Mouse (Mus musculus) limb, embryonic 10.5 days (tissue): Measurements from ENCODE around the gene Arf1. TPM values are rescaled to one million over a fixed set of nuclear protein-coding genes. Genes with fewer than 3 reads are reported as not detected.
"Not testable (repeated sequence)": the region's sequence is repeated elsewhere in the genome, so short reads cannot be mapped to it uniquely, and the experiment has no call there.

ENCODE experiments used
- DNase-seq: peaks from one replicate; pipeline ENCODE4 v3.0.0-alpha.2; 2017; ENCODE audit warnings: low spot score
- H3K27ac ChIP-seq: fragments of 300-500 bp; sonication (generic); 2 replicates; pipeline ENCODE4 v1.5.1; 2016; ENCODE audit warnings: mild to moderate bottlenecking
- H3K27me3 ChIP-seq: fragments of 300-500 bp; sonication (generic); 2 replicates; pipeline ENCODE4 v1.6.1; 2016; ENCODE audit warnings: low read depth, mild to moderate bottlenecking; ENCODE audit not compliant: poor library complexity, severe bottlenecking
- H3K36me3 ChIP-seq: fragments of 300-500 bp; sonication (generic); 2 replicates; pipeline ENCODE4 v1.6.1; 2016; ENCODE audit warnings: mild to moderate bottlenecking, moderate library complexity
- H3K4me1 ChIP-seq: fragments of 300-500 bp; sonication (generic); 2 replicates; pipeline ENCODE4 v1.6.1; 2016
- H3K4me3 ChIP-seq: fragments of 300-500 bp; sonication (generic); 2 replicates; pipeline ENCODE4 v1.5.1; 2016; ENCODE audit warnings: mild to moderate bottlenecking, moderate library complexity
- H3K9me3 ChIP-seq: fragments of 300-500 bp; sonication (generic); replicated peaks from 2 replicates; pipeline ENCODE4 v1.6.1; 2016; ENCODE audit warnings: mild to moderate bottlenecking
- WGBS: fragments of 180-500 bp; shearing (Covaris S2); methylation state at CpG from one replicate; pipeline ENCODE4 v1.1.7; 2016; 5-methylcytosine and 5-hydroxymethylcytosine counted together
- polyA plus RNA-seq: library from polyadenylated mRNA; unstranded; fragments of >200 nt; fragmentation: Nextera tagmentation; extraction: Ambion mirVana; gene quantifications from 2 replicates; pipeline ENCODE4 v1.2.1, GENCODE M21; 2016

Gene Arf1
- polyA plus RNA-seq, 1 experiment from 2014 or later = 692 TPM

DNA sequence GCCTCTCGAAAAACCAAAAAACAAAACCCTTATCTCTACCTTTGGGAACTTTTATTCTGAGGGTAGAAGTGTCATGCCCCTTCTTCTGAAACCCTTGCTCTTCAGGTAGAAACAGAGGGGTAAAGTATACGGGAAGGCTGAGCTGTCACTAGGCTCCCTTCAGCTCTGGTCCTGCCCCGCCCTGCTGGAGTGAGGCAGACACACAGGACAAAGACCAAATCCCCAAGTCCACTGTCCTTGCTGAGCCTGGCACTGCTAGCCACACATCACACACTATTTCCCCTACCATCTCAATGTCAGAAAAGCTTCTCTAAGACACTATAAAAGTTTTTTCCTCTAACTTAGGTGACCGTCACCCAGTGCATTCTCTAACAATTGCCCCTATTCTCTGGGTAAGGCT lies 5.8 kb downstream of the Arf1 start:
- Histone ChIP-seq H3K4me3 (no peak overlapping the region), H3K9me3 (no peaks in the 10 kb centered on the region), H3K27me3 (no peaks in the 10 kb centered on the region), H3K4me1 (peaks cover 23% of the 10 kb centered on the region), H3K36me3 (peaks cover 63% of the 10 kb centered on the region), H3K27ac (no peak overlapping the region)
- WGBS = 95% methylated on average over 4 of the region's 4 CpGs
- DNase-seq = no peak

DNA sequence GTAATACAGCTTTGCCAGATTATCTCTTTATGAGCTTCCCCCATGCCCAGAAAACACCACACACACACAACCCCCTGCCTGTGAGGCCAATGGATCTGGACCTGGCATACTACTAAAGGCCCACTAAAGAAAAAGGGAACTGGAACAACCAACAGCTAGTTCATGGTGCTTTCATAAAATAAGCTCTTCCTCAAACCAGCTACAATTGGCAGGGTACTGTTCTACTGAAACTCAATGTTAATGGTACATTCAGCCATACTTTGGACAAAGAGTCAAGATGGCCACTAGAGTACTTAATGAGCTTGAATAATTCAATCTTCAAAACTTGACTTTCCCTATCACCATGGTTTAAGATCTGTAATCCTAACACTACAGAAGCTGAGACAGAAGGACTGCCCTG lies 6.5 kb downstream of the Arf1 start:
- Histone ChIP-seq H3K27ac (no peak overlapping the region), H3K4me1 (peaks cover 18% of the 10 kb centered on the region), H3K4me3 (no peak overlapping the region), H3K36me3 (peaks cover 70% of the 10 kb centered on the region), H3K27me3 (no peaks in the 10 kb centered on the region), H3K9me3 (no peaks in the 10 kb centered on the region)
- DNase-seq = no peak

DNA sequence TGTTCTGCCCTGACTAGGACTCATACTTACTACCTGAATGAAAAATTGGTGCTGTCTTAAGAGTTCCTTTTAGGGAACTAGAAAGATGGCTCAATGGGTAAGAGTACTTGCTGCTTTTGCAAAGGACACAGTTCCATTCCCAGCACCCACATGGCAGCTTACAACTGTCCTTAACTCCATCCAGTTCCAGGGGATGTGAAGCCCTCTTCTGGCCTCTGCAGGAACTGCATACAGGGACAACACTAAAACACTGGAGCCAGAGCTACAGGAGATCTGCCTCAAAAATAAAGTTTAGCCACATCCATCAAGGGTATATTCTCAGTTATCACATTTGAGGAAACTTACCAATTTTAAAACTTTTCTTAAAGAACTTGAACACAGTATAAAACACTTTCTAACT lies 9.0 kb downstream of the Arf1 start:
- no peaks in the 10 kb centered on the region for H3K9me3 ChIP-seq
- peaks cover 84% of the 10 kb centered on the region for H3K36me3 ChIP-seq
- DNase-seq = no peak
- no peaks in the 10 kb centered on the region for H3K4me1 ChIP-seq
- H3K27me3 ChIP-seq = no peaks in the 10 kb centered on the region
- no peak overlapping the region for H3K4me3 ChIP-seq
- H3K27ac ChIP-seq = no peak overlapping the region

DNA sequence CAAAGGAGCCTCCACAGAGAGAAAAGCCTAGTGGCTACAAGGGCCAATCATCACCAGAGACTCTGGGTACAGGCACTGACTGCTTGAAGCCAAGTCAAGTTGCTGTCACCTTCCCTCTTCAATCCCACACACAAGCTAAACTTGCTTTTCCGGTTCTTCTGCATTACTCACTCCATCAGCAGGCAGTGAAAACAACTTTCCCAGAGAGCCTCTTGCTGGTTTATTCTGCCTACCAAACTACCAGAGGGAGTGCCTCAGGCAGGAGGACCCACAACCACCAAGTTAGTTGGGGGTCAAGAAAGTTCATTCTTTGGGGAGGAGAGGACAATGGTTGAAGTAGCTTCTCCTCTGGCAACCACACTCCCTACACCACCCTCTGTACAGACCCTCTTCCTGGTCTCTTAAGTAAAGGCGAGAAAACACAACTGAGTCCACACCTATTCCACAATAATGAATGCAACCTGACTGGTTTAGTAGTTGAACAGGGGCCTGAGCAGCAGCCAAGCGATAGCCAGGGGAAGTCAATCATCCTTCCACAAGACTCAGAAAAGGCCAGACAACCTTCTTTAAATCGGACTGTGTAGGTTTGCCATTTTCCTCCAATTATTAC lies 9.6 kb downstream of the Arf1 start:
- H3K27me3 ChIP-seq = no peaks in the 10 kb centered on the region
- no peak for DNase-seq
- no peaks in the 10 kb centered on the region for H3K9me3 ChIP-seq
- H3K4me3 ChIP-seq = no peak overlapping the region
- H3K36me3 ChIP-seq = peaks cover 84% of the 10 kb centered on the region
- 87% methylated on average over 4 of the region's 4 CpGs for WGBS
- H3K4me1 ChIP-seq = no peaks in the 10 kb centered on the region
- H3K27ac ChIP-seq = no peak overlapping the region

DNA sequence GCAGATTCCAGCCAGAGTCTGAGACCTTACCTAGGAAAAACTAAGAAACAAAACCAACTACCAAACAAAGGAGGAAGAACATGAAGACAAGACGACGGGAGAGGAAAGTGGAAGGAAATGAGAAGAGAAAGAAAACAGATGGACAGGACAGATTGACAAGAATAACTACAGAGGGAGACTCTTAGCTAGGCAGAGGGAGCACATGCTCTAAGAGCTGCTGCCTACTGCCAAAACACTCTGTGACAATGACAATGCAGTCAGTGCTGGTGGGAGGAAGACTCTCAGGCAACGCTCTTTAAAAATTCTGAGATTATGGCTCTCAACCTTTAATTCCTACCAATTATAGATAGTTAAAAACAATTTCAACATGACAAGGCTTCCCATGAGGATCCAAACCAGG lies 11.1 kb downstream of the Arf1 start:
- Histone ChIP-seq H3K27me3 (no peaks in the 10 kb centered on the region), H3K27ac (no peak overlapping the region), H3K4me3 (no peak overlapping the region), H3K36me3 (peaks cover 85% of the 10 kb centered on the region), H3K4me1 (no peaks in the 10 kb centered on the region), H3K9me3 (no peaks in the 10 kb centered on the region)
- 90% methylated on average over 3 of the region's 3 CpGs for WGBS
- no peak for DNase-seq

DNA sequence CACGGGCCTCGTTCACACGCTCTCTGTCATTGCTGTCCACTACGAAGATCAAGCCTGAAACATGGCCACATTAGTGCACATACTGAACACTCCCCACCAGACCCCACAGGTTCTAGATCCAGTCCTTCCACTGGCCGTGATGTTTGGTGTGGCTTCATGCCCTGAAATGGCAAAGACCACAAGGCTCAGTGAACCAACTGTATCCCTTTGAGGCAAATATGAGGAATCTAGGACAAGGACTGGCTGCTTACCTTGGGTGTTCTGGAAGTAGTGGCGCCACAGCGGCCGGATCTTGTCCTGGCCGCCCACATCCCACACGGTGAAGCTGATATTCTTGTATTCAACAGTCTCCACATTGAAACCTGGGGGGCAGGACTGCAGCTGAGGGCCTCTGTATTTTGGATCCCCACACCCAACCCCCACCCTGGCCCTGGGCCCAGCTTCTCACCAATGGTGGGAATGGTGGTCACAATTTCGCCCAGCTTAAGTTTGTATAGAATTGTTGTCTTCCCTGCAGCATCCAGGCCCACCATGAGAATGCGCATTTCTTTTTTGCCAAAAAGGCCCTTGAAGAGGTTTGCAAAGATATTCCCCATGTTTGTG lies 15.1 kb downstream of the Arf1 start:
- no peaks in the 10 kb centered on the region for H3K9me3 ChIP-seq
- no peaks in the 10 kb centered on the region for H3K27me3 ChIP-seq
- 95% methylated on average over 12 of the region's 12 CpGs for WGBS
- peaks cover 21% of the 10 kb centered on the region for H3K4me1 ChIP-seq
- H3K36me3 ChIP-seq = peaks cover 83% of the 10 kb centered on the region
- H3K4me3 ChIP-seq = no peak overlapping the region
- no peak for DNase-seq
- H3K27ac ChIP-seq = no peak overlapping the region

DNA sequence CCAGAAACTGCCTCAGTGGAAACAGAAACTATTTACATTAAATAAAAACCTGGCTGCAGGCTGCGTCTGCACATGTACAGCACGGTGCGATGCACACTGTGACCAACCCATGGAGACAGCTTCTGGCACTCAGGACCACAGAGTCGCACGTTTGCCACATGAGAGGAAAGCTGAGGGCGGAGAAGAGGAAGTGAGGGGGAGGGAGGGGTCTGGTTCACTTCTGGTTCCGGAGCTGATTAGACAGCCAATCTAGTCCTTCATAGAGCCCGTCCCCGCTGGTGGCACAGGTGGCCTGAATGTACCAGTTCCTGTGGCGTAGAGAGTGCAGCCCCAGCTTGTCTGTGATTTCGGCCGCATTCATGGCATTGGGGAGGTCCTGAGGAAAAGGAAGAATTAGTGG lies 15.8 kb downstream of the Arf1 start:
- not testable (repeated sequence) for H3K9me3 ChIP-seq, H3K27ac ChIP-seq, DNase-seq, H3K4me3 ChIP-seq, H3K27me3 ChIP-seq
- WGBS = 88% methylated on average over 12 of the region's 12 CpGs
- Histone ChIP-seq H3K36me3 (peaks cover 80% of the 10 kb centered on the region), H3K4me1 (peaks cover 25% of the 10 kb centered on the region)

DNA sequence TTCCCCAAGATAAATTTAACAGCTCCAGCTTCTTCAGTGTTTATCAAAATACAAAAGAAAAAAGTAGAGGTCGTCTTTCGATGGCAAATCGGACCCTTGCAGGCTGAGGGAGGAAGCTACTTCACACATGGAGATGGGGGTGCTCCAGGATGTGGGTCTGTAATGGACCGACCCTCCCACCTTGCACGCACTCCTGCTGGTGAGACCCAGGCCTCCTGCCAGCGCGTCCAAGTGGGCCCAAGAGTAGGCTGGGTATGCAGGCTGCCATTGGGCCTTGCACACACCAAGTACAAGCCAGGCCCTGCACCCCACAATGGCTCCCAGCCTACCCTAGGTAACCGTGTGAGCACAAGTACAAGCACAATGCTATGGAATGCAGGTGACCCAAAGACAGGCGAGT lies 16.5 kb downstream of the Arf1 start:
- WGBS = 94% methylated on average over 9 of the region's 9 CpGs
- Histone ChIP-seq H3K4me1 (peaks cover 25% of the 10 kb centered on the region), H3K36me3 (peaks cover 80% of the 10 kb centered on the region)
- H3K27ac ChIP-seq, H3K27me3 ChIP-seq, H3K4me3 ChIP-seq, H3K9me3 ChIP-seq, DNase-seq: not testable (repeated sequence)

DNA sequence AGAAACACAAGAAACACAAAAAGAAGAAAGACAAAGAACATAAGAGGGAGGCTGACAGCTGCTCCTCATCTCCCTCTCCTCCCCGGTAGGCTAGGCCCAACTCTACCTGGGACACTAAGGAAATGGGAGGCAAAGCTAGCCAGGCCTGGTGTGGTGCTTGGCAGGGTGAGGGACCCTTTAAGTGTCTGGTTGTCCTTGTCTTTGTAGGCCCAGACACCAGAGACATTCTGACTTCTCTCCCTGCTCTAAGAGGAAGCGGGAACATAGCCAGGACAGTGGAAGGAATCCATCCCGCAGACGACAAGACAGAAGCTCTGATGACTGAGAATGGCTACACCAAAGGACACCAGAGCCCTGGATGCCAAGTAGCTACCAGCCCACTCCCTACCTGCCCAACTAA lies 18.1 kb downstream of the Arf1 start:
- no peak for DNase-seq
- 89% methylated on average over 4 of the region's 4 CpGs for WGBS
- Histone ChIP-seq H3K27me3 (no peaks in the 10 kb centered on the region), H3K4me1 (peaks cover 25% of the 10 kb centered on the region), H3K4me3 (no peak overlapping the region), H3K27ac (no peak overlapping the region), H3K36me3 (peaks cover 85% of the 10 kb centered on the region), H3K9me3 (no peaks in the 10 kb centered on the region)

DNA sequence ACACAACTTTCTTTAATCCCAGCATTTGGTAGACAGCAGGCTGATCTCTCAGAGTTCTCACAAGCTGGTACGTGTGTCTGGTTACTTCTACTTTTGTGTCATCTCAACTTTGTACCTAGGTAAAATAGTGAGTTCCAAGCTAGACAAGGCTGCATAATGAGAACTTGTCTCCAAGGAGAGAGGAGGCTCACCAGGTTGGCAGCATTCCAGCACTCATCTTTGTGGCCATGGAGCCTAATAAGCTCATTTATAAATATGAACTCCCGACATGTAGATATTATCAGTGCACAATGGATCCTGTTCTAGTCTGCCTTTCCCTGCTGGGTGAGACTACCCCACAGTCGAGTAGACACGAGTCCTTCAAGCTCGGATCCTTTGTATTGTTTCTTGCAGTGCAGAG lies 18.5 kb downstream of the Arf1 start:
- H3K4me3 ChIP-seq = peak overlapping the region; percentile 87
- no peak overlapping the region for H3K27ac ChIP-seq
- DNase-seq = no peak
- no peaks in the 10 kb centered on the region for H3K27me3 ChIP-seq
- no peaks in the 10 kb centered on the region for H3K9me3 ChIP-seq
- H3K4me1 ChIP-seq = peaks cover 25% of the 10 kb centered on the region
- peaks cover 85% of the 10 kb centered on the region for H3K36me3 ChIP-seq
- WGBS = 83% methylated on average over 5 of the region's 5 CpGs

DNA sequence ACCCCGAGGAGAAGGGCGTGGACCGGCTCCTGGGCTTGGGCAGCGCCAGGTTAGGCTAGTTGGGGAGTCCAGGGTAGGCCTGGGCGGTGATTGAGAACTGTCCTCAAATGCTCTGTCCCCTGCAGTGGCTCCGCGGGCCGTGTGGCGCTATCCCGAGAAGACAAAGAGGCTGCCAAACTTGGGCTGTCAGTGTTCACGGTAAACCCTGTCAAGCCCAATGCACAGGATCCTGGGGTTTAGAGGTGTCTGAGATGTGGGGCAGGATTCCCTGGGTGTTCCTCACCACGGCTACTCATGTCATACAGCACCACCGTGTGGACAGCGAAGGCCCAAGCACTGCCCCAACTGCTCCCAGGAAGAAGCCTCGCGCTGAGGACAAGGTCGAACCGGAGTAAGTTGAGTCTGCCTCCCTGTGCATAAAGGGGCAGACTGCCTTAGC lies 19.0 kb downstream of the Arf1 start:
- WGBS = 14% methylated on average over 18 of the region's 18 CpGs
- H3K36me3 ChIP-seq = peaks cover 85% of the 10 kb centered on the region
- peak overlapping the region; percentile 87 for H3K4me3 ChIP-seq
- H3K27me3 ChIP-seq = no peaks in the 10 kb centered on the region
- DNase-seq = peak; percentile 76
- H3K4me1 ChIP-seq = peaks cover 25% of the 10 kb centered on the region
- no peaks in the 10 kb centered on the region for H3K9me3 ChIP-seq
- peak overlapping the region; percentile 93 for H3K27ac ChIP-seq

DNA sequence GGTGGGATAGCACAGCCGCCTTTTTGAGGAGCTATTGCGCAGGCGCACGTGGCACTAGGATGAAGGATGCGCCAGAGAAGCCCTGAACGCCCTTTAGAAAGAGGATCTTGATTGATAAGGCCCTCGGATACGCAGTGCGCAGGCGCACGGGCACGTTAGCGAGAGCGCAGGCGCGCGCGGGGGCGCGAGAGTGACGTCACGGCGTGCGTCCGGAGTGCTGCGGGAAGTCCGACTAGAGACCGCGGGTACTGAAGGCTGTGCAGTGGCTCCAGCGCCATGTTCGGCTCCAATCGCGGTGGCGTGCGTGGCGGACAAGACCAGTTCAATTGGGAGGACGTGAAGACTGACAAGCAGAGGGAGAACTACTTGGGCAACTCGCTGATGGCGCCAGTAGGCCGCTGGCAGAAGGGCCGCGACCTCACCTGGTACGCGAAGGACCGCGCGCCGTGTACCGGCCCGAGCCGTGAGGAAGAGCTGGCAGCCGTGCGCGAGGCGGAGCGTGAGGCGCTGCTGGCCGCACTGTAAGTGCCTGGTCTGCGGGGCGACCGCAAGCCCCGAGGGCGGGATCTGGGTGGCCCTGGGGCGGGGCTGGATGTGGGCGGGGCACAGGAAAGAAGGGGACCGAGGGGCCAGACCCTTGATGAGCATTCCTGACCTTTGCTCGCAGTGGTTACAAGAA lies 19.8 kb downstream of the Arf1 start, which contains the start of gene 2310033P09Rik:
Gene 2310033P09Rik, plus strand, starts transcription at position 169 of the 679 bp plus-strand sequence.
- WGBS = under 1% methylated on average over 67 of the region's 67 CpGs
- Histone ChIP-seq H3K4me1 (peaks cover 25% of the 10 kb centered on the region), H3K36me3 (peaks cover 80% of the 10 kb centered on the region), H3K9me3 (no peaks in the 10 kb centered on the region), H3K27me3 (no peaks in the 10 kb centered on the region), H3K4me3 (peak within 1 kb of the TSS; percentile 87), H3K27ac (peak within 1 kb of the TSS; percentile 93)
- peak; percentile 97 for DNase-seq
